Mouse (Mus musculus) embryonic fibroblast, embryonic 13.5 days (primary cell): ENCODE measurements at regions not wholly inside any gene's neighbourhood (a gene's known extent, or its start where the extent isn't known, plus 50 kb on each side); places are given as distances from the start of the nearest gene placed in this dataset.
A peak's percentile ranks its signal among the peaks of the same experiment; 100 is the strongest.

ENCODE experiments used
- H3K27ac ChIP-seq: 2 replicates; pipeline ENCODE4 v1.5.1; 2012; ENCODE audit warnings: low read length, control low read depth, inconsistent platforms; ENCODE audit not compliant: insufficient read depth
- H3K4me1 ChIP-seq: 2 replicates; pipeline ENCODE4 v1.6.1; 2011; ENCODE audit warnings: low read length; ENCODE audit not compliant: control insufficient read depth, insufficient read depth
- H3K4me3 ChIP-seq: 2 replicates; pipeline ENCODE4 v1.5.1; 2011; ENCODE audit warnings: mild to moderate bottlenecking, control low read depth, low read length; ENCODE audit not compliant: insufficient read depth
- CTCF ChIP-seq: IDR thresholded peaks from 2 replicates; pipeline ENCODE4 v1.5.1; 2011; ENCODE audit warnings: mild to moderate bottlenecking, control low read depth, low read length, moderate library complexity, borderline replicate concordance; ENCODE audit not compliant: insufficient read depth
- POLR2A ChIP-seq: IDR thresholded peaks from 2 replicates; pipeline ENCODE4 v1.6.1; 2011; ENCODE audit warnings: low read depth, mild to moderate bottlenecking, control low read depth, low read length, moderate library complexity

GRCm38 (mm10) chr4:148723208-148723607 lies 80.1 kb downstream of the Gm572 start:
- H3K4me1 ChIP-seq, result no peaks in the 10 kb centered on the region
- TF ChIP-seq CTCF, result no peak
- no peak for TF ChIP-seq POLR2A
- H3K4me3 ChIP-seq, result no peak overlapping the region
- H3K27ac ChIP-seq, result no peak overlapping the region

- no peak overlapping the region for H3K4me3 ChIP-seq
- TF ChIP-seq POLR2A, result no peak
- no peak for TF ChIP-seq CTCF
- no peaks in the 10 kb centered on the region for H3K4me1 ChIP-seq
- no peak overlapping the region for H3K27ac ChIP-seq
Measured at GRCm38 (mm10) chr4:148723934-148724719, 80.1 kb upstream of the Casz1 start.

- Histone ChIP-seq H3K4me3 (no peak overlapping the region), H3K27ac (no peak overlapping the region), H3K4me1 (no peaks in the 10 kb centered on the region)
- no peak for TF ChIP-seq CTCF
- no peak for TF ChIP-seq POLR2A
Measured at GRCm38 (mm10) chr4:148728800-148729199, 75.4 kb upstream of the Casz1 start.

- H3K27ac ChIP-seq, result no peak overlapping the region
- no peaks in the 10 kb centered on the region for H3K4me1 ChIP-seq
- H3K4me3 ChIP-seq, result no peak overlapping the region
- TF ChIP-seq CTCF (no peak), POLR2A (no peak)
Measured at GRCm38 (mm10) chr4:148731586-148731985, 72.6 kb upstream of the Casz1 start.

GRCm38 (mm10) chr4:148734061-148734460 lies 70.2 kb upstream of the Casz1 start:
- no peak overlapping the region for H3K4me3 ChIP-seq
- no peaks in the 10 kb centered on the region for H3K4me1 ChIP-seq
- TF ChIP-seq CTCF (no peak), POLR2A (no peak)
- no peak overlapping the region for H3K27ac ChIP-seq

GRCm38 (mm10) chr4:148734547-148734946 lies 69.7 kb upstream of the Casz1 start:
- H3K4me1 ChIP-seq, result no peaks in the 10 kb centered on the region
- no peak overlapping the region for H3K27ac ChIP-seq
- TF ChIP-seq POLR2A, result no peak
- no peak for TF ChIP-seq CTCF

GRCm38 (mm10) chr4:148738601-148739530 lies 65.4 kb upstream of the Casz1 start:
- H3K4me1 ChIP-seq, result no peaks in the 10 kb centered on the region
- no peak overlapping the region for H3K27ac ChIP-seq
- H3K4me3 ChIP-seq, result no peak overlapping the region
- TF ChIP-seq POLR2A (no peak), CTCF (no peak)

More at GRCm38 (mm10) chr4:148734547-148734946, 69.7 kb upstream of the Casz1 start:
- no peak overlapping the region for H3K4me3 ChIP-seq

GRCm38 (mm10) chr4:148742549-148743413 lies 61.4 kb upstream of the Casz1 start:
- H3K27ac ChIP-seq, result no peak overlapping the region
- H3K4me1 ChIP-seq, result no peaks in the 10 kb centered on the region
- H3K4me3 ChIP-seq, result peak overlapping the region; percentile 3; the same call in 1 of the 2 replicates
- TF ChIP-seq POLR2A (no peak), CTCF (peak; percentile 39; the same call in 1 of the 2 replicates)

GRCm38 (mm10) chr4:148743414-148743844 lies 60.8 kb upstream of the Casz1 start:
- TF ChIP-seq POLR2A (no peak), CTCF (no peak)
- H3K4me1 ChIP-seq, result no peaks in the 10 kb centered on the region
- no peak overlapping the region for H3K4me3 ChIP-seq
- no peak overlapping the region for H3K27ac ChIP-seq
